Mouse (Mus musculus): Measurements from ENCODE around the gene Ccdc66. TPM values are rescaled to one million over a fixed set of nuclear protein-coding genes. Genes with fewer than 3 reads are reported as not detected.
A peak's percentile ranks its signal among the peaks of the same experiment; 100 is the strongest.

The Ccdc66 gene
- total and polyA plus RNA-seq, 3 experiments = 6.3 to 18.4 TPM; not detected in 1

DNA sequence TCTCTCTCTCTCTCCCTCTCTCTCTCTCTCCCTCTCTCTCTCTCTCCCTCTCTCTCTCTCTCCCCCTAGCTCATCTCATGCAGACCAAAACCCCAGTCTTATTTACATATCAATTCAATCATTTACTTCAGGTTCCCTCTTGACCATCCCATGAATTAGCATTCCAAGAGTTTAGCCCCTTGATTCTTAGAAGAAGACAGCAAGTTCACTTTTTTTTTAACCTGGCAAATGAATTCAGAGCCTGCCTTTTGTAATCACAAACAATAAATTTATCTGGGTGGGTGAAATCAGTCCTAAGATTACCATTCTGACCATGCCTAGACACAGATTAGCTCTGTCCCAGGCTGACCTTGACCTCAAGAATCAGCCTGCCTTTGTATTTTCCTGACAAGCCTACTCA lies 16.3 kb upstream of the Ccdc66 start:
- H3K4me3 ChIP-seq (ENCODE audit: control insufficient read depth in 1 of 2, insufficient read depth in 1 of 2, low read depth in 2 of 2, low read length in 2 of 2) = no peak overlapping the region
- no peaks in the 10 kb centered on the region for H3K4me1 ChIP-seq (ENCODE audit: control insufficient read depth in 1 of 2, insufficient read depth in 2 of 2, low read length in 2 of 2)
- H3K9me3 ChIP-seq (replicated peaks; ENCODE audit: insufficient read depth, low read length) = no peaks in the 10 kb centered on the region
- H3K9ac ChIP-seq (ENCODE audit: control insufficient read depth, low read depth, low read length, poor library complexity, severe bottlenecking) = no peak overlapping the region
- H3K27me3 ChIP-seq (ENCODE audit: control insufficient read depth in 1 of 2, insufficient read depth in 2 of 2, low read length in 2 of 2) = peaks cover 0 to 2% of the 10 kb centered on the region in 2 experiments; a peak in 2 of 4 replicates
- no peaks in the 10 kb centered on the region for H3K79me2 ChIP-seq (ENCODE audit: control insufficient read depth, insufficient read depth, low read length, poor library complexity)
- no peaks in the 10 kb centered on the region for H3K36me3 ChIP-seq (ENCODE audit: control insufficient read depth in 1 of 2, insufficient read depth in 2 of 2, low read length in 2 of 2)
- no peak for TF ChIP-seq HCFC1 (IDR thresholded peaks at IDR 0.05; ENCODE audit: low read depth, low read length)
- H3K27ac ChIP-seq (ENCODE audit: control insufficient read depth, low read depth, low read length) = no peak overlapping the region
- no peak for DNase-seq (ENCODE audit: low read depth, low spot score)

DNA sequence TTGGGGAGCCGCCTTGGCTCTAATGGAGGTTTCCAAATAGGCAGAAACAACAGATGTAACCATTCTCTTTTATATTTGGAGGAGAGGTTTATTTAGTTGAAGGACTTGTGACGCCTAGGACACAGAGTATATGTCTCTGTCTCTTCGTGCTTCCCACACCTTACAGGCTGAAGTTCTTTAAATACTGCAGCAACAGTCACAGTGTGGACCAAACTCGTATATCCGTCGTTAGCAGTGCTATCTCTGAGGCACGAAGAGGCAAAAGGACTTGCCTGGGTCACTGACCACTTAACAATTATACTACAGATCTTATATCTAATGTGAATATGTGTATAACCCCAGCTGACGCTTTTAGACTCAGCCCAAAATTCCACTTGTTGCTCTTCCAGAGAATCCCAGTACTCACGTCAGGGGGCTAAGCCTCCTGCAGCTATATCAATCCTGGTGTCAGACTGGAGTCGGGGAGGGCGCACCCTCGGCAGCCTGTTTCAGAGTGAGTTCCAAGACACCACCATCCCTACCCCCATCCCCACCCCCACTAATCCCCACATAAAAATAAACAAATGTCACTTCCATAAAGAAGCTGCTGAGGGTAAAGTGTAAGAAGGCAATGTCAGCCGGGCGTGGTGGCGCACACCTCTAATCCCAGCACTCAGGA lies 513 bp upstream of the Ccdc66 start:
- DNase-seq (ENCODE audit: low read depth, low spot score) = no peak
- no peaks in the 10 kb centered on the region for H3K4me1 ChIP-seq (ENCODE audit: control insufficient read depth in 1 of 2, insufficient read depth in 2 of 2, low read length in 2 of 2)
- H3K9ac ChIP-seq (ENCODE audit: control insufficient read depth, low read depth, low read length, poor library complexity, severe bottlenecking) = peak overlapping the region; percentile 73
- H3K27me3 ChIP-seq (ENCODE audit: control insufficient read depth in 1 of 2, insufficient read depth in 2 of 2, low read length in 2 of 2) = no peaks in the 10 kb centered on the region
- TF ChIP-seq RAD21 (IDR thresholded peaks at IDR 0.05; ENCODE audit: low read depth, low read length) (no peak), NELFE (IDR thresholded peaks at IDR 0.05; ENCODE audit: low read depth, low read length) (no peak), SMC3 (IDR thresholded peaks at IDR 0.05; ENCODE audit: low read depth, low read length) (no peak), EP300 (IDR thresholded peaks at IDR 0.05; ENCODE audit: low read depth in 1 of 2, low read length in 2 of 2) (no peak), GATA1 (IDR thresholded peaks at IDR 0.05; ENCODE audit: low read depth, low read length) (no peak), MYC (IDR thresholded peaks at IDR 0.05; ENCODE audit: low read depth, low read length) (no peak), UBTF (IDR thresholded peaks at IDR 0.05; ENCODE audit: borderline replicate concordance, insufficient read depth, low read depth, low read length) (no peak), ZC3H11A (IDR thresholded peaks at IDR 0.05; ENCODE audit: low read depth, low read length) (no peak), ZNF384 (IDR thresholded peaks at IDR 0.05; ENCODE audit: low read depth, low read length) (no peak), USF2 (IDR thresholded peaks at IDR 0.05; ENCODE audit: borderline replicate concordance in 1 of 2, insufficient read depth in 1 of 2, low read depth in 1 of 2, low read length in 2 of 2) (no peak), CTCF (IDR thresholded peaks at IDR 0.05 in 2 of 3, conservative IDR thresholded peaks at IDR 0.05 in 1 of 3; ENCODE audit: control insufficient read depth in 1 of 3, insufficient read depth in 1 of 3, low read depth in 2 of 3, low read length in 3 of 3, poor library complexity in 1 of 3, severe bottlenecking in 1 of 3) (no peak), ELF1 (IDR thresholded peaks at IDR 0.05; ENCODE audit: low read depth, low read length) (no peak)
- peaks cover 0 to 3% of the 10 kb centered on the region in 2 experiments; a peak in 2 of 4 replicates for H3K36me3 ChIP-seq (ENCODE audit: control insufficient read depth in 1 of 2, insufficient read depth in 2 of 2, low read length in 2 of 2)
- H3K79me2 ChIP-seq (ENCODE audit: control insufficient read depth, insufficient read depth, low read length, poor library complexity) = peaks cover 7% of the 10 kb centered on the region
- H3K27ac ChIP-seq (ENCODE audit: control insufficient read depth, low read depth, low read length) = peak overlapping the region; percentile 41; the same call in 1 of the 2 replicates
- peak overlapping the region; percentile 64 to 81 for H3K4me3 ChIP-seq (ENCODE audit: control insufficient read depth in 1 of 2, insufficient read depth in 1 of 2, low read depth in 2 of 2, low read length in 2 of 2)
- H3K9me3 ChIP-seq (replicated peaks; ENCODE audit: insufficient read depth, low read length) = no peaks in the 10 kb centered on the region

DNA sequence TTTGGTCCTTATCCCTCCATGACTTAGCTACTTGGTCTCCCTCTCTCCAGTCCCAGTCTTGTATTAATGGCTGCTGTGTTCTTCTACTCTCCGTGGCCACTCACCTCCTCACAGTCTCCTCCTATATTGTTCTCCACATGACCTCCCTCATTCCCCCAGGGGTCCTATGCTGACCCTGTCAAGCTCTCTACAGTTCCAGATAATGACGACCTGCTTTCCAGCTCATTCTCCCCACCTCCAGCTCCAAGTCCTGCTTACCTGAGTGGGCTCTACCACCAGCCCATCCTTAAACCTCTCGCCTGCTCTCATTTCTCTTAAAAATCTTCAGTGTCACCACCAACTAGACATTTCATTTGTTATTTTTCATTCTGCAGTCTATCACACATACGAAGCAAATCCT lies 7.2 kb downstream of the Ccdc66 start:
- Histone ChIP-seq H3K36me3 (ENCODE audit: control insufficient read depth in 1 of 2, insufficient read depth in 2 of 2, low read length in 2 of 2) (no peaks in the 10 kb centered on the region), H3K27me3 (ENCODE audit: control insufficient read depth in 1 of 2, insufficient read depth in 2 of 2, low read length in 2 of 2) (no peaks in the 10 kb centered on the region), H3K27ac (ENCODE audit: control insufficient read depth, low read depth, low read length) (no peak overlapping the region), H3K9ac (ENCODE audit: control insufficient read depth, low read depth, low read length, poor library complexity, severe bottlenecking) (no peak overlapping the region), H3K4me1 (ENCODE audit: control insufficient read depth in 1 of 2, insufficient read depth in 2 of 2, low read length in 2 of 2) (no peaks in the 10 kb centered on the region), H3K4me3 (ENCODE audit: control insufficient read depth in 1 of 2, insufficient read depth in 1 of 2, low read depth in 2 of 2, low read length in 2 of 2) (no peak overlapping the region), H3K79me2 (ENCODE audit: control insufficient read depth, insufficient read depth, low read length, poor library complexity) (no peaks in the 10 kb centered on the region), H3K9me3 (replicated peaks; ENCODE audit: insufficient read depth, low read length) (no peaks in the 10 kb centered on the region)
- no peak for DNase-seq (ENCODE audit: low read depth, low spot score)
- TF ChIP-seq USF1 (IDR thresholded peaks at IDR 0.05; ENCODE audit: low read depth, low read length) (no peak), ZNF384 (IDR thresholded peaks at IDR 0.05; ENCODE audit: low read depth, low read length) (no peak), E2F4 (IDR thresholded peaks at IDR 0.05; ENCODE audit: borderline replicate concordance, low read depth, low read length) (no peak), POLR2A (IDR thresholded peaks at IDR 0.05; ENCODE audit: control insufficient read depth in 1 of 2, insufficient read depth in 1 of 2, low read depth in 1 of 2, low read length in 2 of 2, poor library complexity in 1 of 2) (no peak), NELFE (IDR thresholded peaks at IDR 0.05; ENCODE audit: low read depth, low read length) (no peak), EP300 (IDR thresholded peaks at IDR 0.05; ENCODE audit: low read depth in 1 of 2, low read length in 2 of 2) (no peak), GABPA (IDR thresholded peaks at IDR 0.05; ENCODE audit: low read depth, low read length) (no peak), MEF2A (IDR thresholded peaks at IDR 0.05; ENCODE audit: extremely low read depth, insufficient replicate concordance, low read depth, low read length, poor library complexity, severe bottlenecking) (no peak), ETS1 (IDR thresholded peaks at IDR 0.05; ENCODE audit: low read depth, low read length) (no peak), TCF12 (IDR thresholded peaks at IDR 0.05; ENCODE audit: low read depth, low read length) (no peak), MAFK (IDR thresholded peaks at IDR 0.05; ENCODE audit: borderline replicate concordance, low read depth, low read length) (no peak), RAD21 (IDR thresholded peaks at IDR 0.05; ENCODE audit: low read depth, low read length) (no peak), POLR2AphosphoS2 (IDR thresholded peaks at IDR 0.05; ENCODE audit: low read length) (no peak), CHD1 (IDR thresholded peaks at IDR 0.05; ENCODE audit: low read depth, low read length) (no peak), MAX (IDR thresholded peaks at IDR 0.05; ENCODE audit: low read length) (no peak), MXI1 (IDR thresholded peaks at IDR 0.05; ENCODE audit: low read depth, low read length) (no peak)

All from MEL (cell line).